Mouse (Mus musculus): ENCODE results near the gene Tpbgl.

- TF ChIP-seq CTCF (IDR thresholded peaks at IDR 0.05; ENCODE audit: extremely low read depth, insufficient read depth, low read length) (no peak), POLR2A (IDR thresholded peaks at IDR 0.05; ENCODE audit: extremely low read depth, insufficient read depth, low read length) (no peak)
Measured at GRCm38 (mm10) chr7:99592669-99593068, 34.2 kb downstream of the Tpbgl start.

Measured in cortical plate, adult 2 months (tissue).